Mouse (Mus musculus): ENCODE results near the gene Reg4.

Gene Reg4

DNA sequence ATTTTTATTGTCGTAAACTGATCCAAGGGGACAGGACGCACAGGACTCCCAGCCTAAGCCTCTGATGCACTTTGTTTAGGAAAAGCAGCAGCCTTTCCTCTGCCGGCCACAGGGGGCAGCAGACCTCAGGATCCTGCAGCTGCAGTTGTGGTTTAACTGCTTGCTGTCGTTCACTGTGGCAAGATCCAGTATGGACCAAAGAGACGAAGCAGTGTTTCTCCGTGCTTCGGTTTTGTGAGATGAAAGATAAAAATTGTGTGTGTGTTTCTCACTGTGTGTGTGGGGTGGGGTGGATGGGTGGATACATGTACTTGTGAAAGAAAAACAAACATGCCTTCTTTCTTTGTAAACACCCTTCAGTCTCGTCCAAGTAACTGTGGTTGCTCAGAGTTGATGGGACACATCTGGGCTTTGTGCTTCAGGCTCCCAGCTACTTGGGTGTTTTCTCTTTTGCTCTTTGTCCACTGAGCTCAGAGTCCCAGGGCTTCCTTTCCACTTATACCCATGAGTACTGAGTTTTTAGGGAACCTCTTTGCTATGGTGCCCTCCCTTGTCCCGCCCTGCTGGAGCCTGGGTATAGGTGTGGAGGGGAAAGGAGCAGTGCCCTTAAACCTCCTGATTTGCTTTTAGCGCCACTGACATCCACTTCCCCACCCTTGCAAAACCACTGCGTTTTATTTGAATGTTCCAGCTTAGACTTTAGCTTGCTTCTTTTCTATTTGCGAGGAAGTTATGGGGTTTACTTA is 59.1 kb downstream of the Reg4 start:
- peak; percentile 50 to 54 for DNase-seq (ENCODE audit: low spot score in 2 of 2)

DNA sequence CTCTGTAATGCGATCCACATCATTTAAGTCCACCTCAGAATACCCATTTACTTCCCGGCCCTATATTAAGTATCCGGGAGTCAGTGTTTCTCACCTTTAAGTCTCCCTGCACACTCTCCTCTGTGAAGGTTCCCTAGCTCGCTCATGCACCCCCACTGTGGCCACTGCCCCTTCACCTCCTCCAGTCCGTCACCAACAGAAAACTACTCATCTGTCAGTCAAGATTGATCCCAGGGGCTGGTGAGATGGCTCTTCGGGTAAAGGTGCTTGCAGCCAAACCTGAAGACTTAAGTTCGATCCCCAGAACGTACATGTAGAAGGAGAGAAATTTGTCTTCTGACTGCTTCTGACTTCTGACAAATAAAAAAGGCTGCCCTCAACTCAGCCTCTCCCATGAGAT is 60.5 kb downstream of the Reg4 start:
- no peak for DNase-seq (ENCODE audit: low spot score in 2 of 2)

DNA sequence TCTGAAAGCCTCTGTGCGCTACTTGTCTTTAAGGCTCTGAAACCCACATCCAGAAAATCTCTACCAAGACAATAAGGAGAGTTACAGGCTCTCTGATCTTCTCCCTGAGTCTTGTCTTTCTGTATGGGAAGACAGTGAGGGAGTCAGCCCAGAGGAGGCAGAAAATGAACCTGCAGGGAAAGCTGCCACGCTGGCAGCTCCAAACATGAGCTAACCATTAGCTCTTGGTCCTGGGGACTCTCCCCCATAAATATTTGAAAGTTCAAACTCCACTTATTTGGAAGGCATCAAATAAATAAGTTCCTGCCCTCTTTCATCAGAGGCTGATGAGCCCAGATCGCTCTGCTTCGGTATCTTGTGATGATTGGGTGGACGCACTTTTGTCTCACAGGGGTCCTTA is 61.2 kb downstream of the Reg4 start:
- DNase-seq (ENCODE audit: low spot score in 2 of 2): no peak

All from cerebellum, postnatal 4 days (tissue).